Mouse (Mus musculus): ENCODE data around the gene Slc9a1.

DNA sequence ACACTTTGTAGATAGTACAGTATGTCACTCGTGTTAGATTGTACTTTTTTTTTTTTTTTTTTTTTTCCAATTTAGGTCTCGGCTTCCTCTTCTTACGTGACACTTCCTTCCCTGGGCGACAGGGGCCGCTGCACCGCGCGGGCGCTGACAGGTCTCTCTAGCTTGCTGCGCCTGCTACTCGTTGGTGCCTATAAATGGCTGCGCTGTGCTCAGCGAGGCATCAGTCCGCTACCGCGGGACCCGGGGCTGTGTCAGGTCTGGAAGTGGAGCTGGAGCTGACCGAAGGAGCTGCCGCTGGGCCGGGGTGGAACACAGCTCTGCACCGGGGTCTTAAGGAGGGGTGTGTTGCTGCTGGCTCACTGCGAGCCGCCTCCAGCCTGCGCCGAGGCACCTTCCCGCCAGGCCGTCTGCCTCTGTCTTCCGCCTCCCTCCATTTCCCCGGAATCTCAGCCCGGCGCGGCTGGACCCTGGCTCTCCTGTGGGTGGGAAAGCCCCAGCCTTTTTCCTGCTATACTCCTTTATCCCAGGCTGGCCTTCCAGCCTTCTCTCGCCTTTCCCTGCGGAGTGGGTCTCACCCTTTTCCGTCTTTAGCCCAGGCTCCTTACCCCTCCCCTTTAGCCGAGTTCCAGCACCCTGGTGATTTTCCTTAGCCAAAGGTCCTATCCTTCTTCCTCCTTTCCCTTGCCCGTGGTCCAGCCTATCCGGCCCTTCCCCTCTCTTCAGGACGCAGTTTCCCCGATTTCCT, at the start of gene Slc9a1:
- TF ChIP-seq TAL1 (IDR thresholded peaks at IDR 0.05; ENCODE audit: low read length) (no peak), GATA1 (IDR thresholded peaks at IDR 0.05; ENCODE audit: low read length) (no peak)
